Mouse (Mus musculus) urinary bladder, postnatal 25 days (tissue): ENCODE measurements at regions not wholly inside any gene's neighbourhood (a gene's known extent, or its start where the extent isn't known, plus 50 kb on each side); places are given as distances from the start of the nearest gene placed in this dataset.
A peak's percentile ranks its signal among the peaks of the same experiment; 100 is the strongest.
"Not testable (repeated sequence)": the region's sequence is repeated elsewhere in the genome, so short reads cannot be mapped to it uniquely, and the experiment has no call there.

ENCODE experiments used
- DNase-seq: peaks from one replicate; pipeline ENCODE4 v3.0.0; 2022; ENCODE audit warnings: low spot score

GRCm38 (mm10) chr15:91916946-91917345 is 78.9 kb downstream of the Smgc start:
- no peak for DNase-seq

- no peak for DNase-seq
These were observed 79.8 kb downstream of the Smgc start for GRCm38 (mm10) chr15:91917877-91918276.

- no peak for DNase-seq
These were observed 86.5 kb downstream of the Smgc start for GRCm38 (mm10) chr15:91924542-91924941.

- DNase-seq, result no peak
These were observed 89.4 kb downstream of the Smgc start for GRCm38 (mm10) chr15:91927492-91927891.

- no peak for DNase-seq
These were observed 90.4 kb downstream of the Smgc start for GRCm38 (mm10) chr15:91928511-91928910.

GRCm38 (mm10) chr15:91957273-91957672 is 93.7 kb upstream of the Cntn1 start:
- no peak for DNase-seq

GRCm38 (mm10) chr15:91965172-91965571 is 85.8 kb upstream of the Cntn1 start:
- DNase-seq, result no peak

GRCm38 (mm10) chr15:91969378-91969777 is 81.6 kb upstream of the Cntn1 start:
- DNase-seq, result peak; percentile 57

- DNase-seq, result no peak
These were observed 79.6 kb upstream of the Cntn1 start for GRCm38 (mm10) chr15:91971411-91971810.

GRCm38 (mm10) chr15:91971846-91972245 is 79.1 kb upstream of the Cntn1 start:
- DNase-seq, result no peak

- DNase-seq, result no peak
These were observed 75.4 kb upstream of the Cntn1 start for GRCm38 (mm10) chr15:91975606-91976005.

GRCm38 (mm10) chr15:91983186-91983585 is 67.8 kb upstream of the Cntn1 start:
- DNase-seq, result not testable (repeated sequence)

GRCm38 (mm10) chr15:92000086-92000485 is 50.9 kb upstream of the Cntn1 start:
- DNase-seq, result no peak
